Mouse (Mus musculus): ENCODE data around the gene Col25a1. TPM values are rescaled to one million over a fixed set of nuclear protein-coding genes. Genes with fewer than 3 reads are reported as not detected.

Gene Col25a1
- polyA plus RNA-seq, 1 experiment from 2014 or later = 0.59 TPM

- H3K27ac ChIP-seq (ENCODE audit: low read depth, low read length) = no peak overlapping the region
- no peak for TF ChIP-seq CTCF (IDR thresholded peaks at IDR 0.05; ENCODE audit: low read depth)
- no peak overlapping the region for H3K4me2 ChIP-seq (replicated peaks; ENCODE audit: low read depth)
- no peaks in the 10 kb centered on the region for H3K4me1 ChIP-seq (replicated peaks; ENCODE audit: control insufficient read depth, insufficient read depth, low read length)
- no peak overlapping the region for H3K4me3 ChIP-seq (ENCODE audit: low read depth, low read length)
- no peak overlapping the region for H3K9ac ChIP-seq (ENCODE audit: low read depth, low read length)
- ATAC-seq = no peak
- no peaks in the 10 kb centered on the region for H3K27me3 ChIP-seq (replicated peaks; ENCODE audit: control insufficient read depth, insufficient read depth, low read length)
- 78% methylated on average over 3 of the region's 3 CpGs for WGBS
- no peaks in the 10 kb centered on the region for H3K36me3 ChIP-seq (ENCODE audit: control insufficient read depth, insufficient read depth)
- H3K9me3 ChIP-seq (ENCODE audit: control insufficient read depth) = no peaks in the 10 kb centered on the region
Observed at GRCm38 (mm10) chr3:130153117-130153516, 21.8 kb downstream of the Col25a1 start.

DNA sequence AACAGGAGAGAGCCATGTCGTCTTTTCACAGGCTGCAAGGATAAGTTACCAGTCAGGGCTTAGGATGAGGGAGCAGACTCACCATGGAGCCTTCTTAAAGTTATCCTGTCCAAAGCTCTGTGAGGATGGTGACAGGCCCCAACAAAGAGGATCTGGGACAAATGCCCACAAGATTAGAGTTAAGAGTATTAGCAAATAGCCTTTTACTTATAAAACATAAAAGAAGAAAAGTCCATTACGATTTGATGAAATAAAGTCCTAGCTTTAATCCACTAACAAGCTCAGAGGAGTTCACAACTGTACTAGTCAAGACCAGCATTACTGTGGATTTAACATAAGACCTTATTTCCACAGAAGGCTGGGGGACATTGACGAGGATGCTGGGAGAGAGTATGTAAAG, 26.2 kb downstream of the Col25a1 start:
- Histone ChIP-seq H3K9ac (ENCODE audit: low read depth, low read length) (no peak overlapping the region), H3K4me1 (replicated peaks; ENCODE audit: control insufficient read depth, insufficient read depth, low read length) (no peaks in the 10 kb centered on the region), H3K27ac (ENCODE audit: low read depth, low read length) (no peak overlapping the region), H3K27me3 (replicated peaks; ENCODE audit: control insufficient read depth, insufficient read depth, low read length) (no peaks in the 10 kb centered on the region), H3K9me3 (ENCODE audit: control insufficient read depth) (no peaks in the 10 kb centered on the region), H3K36me3 (ENCODE audit: control insufficient read depth, insufficient read depth) (no peaks in the 10 kb centered on the region), H3K4me3 (ENCODE audit: low read depth, low read length) (no peak overlapping the region), H3K4me2 (replicated peaks; ENCODE audit: low read depth) (no peak overlapping the region)
- no peak for ATAC-seq
- 66% methylated on average over 3 of the region's 3 CpGs for WGBS
- no peak for TF ChIP-seq CTCF (IDR thresholded peaks at IDR 0.05; ENCODE audit: low read depth)

DNA sequence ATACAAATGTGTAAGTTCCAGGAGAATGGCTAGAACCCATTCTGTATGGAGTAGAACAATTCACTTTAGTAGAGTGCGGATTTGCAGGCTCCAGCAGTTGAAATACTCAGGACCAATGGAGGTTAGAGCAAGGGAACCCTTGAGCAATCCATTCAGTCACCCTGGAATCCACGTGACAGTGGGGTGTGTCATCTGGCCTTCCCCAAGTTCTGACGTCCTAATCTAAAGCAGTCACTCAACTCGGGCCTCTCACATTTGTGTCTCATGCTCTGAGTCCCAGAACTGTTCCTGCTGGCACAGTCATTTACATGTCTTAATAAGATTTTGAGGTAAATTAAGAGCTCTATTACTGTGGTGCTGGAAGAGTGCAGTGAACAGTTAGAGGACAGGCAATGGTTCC, 28.6 kb downstream of the Col25a1 start:
- no peak overlapping the region for H3K4me2 ChIP-seq (replicated peaks; ENCODE audit: low read depth)
- no peak overlapping the region for H3K4me3 ChIP-seq (ENCODE audit: low read depth, low read length)
- 49% methylated on average over 4 of the region's 4 CpGs for WGBS
- H3K36me3 ChIP-seq (ENCODE audit: control insufficient read depth, insufficient read depth) = no peaks in the 10 kb centered on the region
- no peaks in the 10 kb centered on the region for H3K27me3 ChIP-seq (replicated peaks; ENCODE audit: control insufficient read depth, insufficient read depth, low read length)
- no peak for ATAC-seq
- H3K9ac ChIP-seq (ENCODE audit: low read depth, low read length) = no peak overlapping the region
- no peak for TF ChIP-seq CTCF (IDR thresholded peaks at IDR 0.05; ENCODE audit: low read depth)
- H3K27ac ChIP-seq (ENCODE audit: low read depth, low read length) = no peak overlapping the region
- no peaks in the 10 kb centered on the region for H3K4me1 ChIP-seq (replicated peaks; ENCODE audit: control insufficient read depth, insufficient read depth, low read length)
- no peaks in the 10 kb centered on the region for H3K9me3 ChIP-seq (ENCODE audit: control insufficient read depth)

DNA sequence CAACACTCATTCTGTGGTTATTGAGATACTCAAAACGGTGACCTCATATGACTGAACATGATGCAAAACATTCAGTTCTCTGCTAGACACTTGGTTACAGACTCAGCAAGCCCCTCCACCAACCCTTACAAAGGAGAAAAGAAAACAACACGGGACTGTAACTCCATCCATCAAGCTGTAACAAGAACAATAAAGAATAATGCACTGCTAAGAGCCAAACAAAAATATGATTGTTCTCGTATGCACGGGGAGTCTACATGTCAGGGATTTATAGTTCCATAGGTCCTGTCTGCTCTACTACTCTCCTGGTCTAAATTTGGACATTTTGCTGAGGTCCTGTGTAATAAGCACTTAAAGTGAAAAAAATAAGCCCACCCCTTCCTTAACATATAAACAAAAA, 29.6 kb downstream of the Col25a1 start:
- no peak overlapping the region for H3K4me3 ChIP-seq (ENCODE audit: low read depth, low read length)
- H3K9ac ChIP-seq (ENCODE audit: low read depth, low read length) = no peak overlapping the region
- H3K27me3 ChIP-seq (replicated peaks; ENCODE audit: control insufficient read depth, insufficient read depth, low read length) = no peaks in the 10 kb centered on the region
- no peaks in the 10 kb centered on the region for H3K9me3 ChIP-seq (ENCODE audit: control insufficient read depth)
- no peaks in the 10 kb centered on the region for H3K36me3 ChIP-seq (ENCODE audit: control insufficient read depth, insufficient read depth)
- no peak overlapping the region for H3K4me2 ChIP-seq (replicated peaks; ENCODE audit: low read depth)
- H3K27ac ChIP-seq (ENCODE audit: low read depth, low read length) = no peak overlapping the region
- H3K4me1 ChIP-seq (replicated peaks; ENCODE audit: control insufficient read depth, insufficient read depth, low read length) = no peaks in the 10 kb centered on the region
- TF ChIP-seq CTCF (IDR thresholded peaks at IDR 0.05; ENCODE audit: low read depth) = no peak
- 65% methylated on average over 4 of the region's 4 CpGs for WGBS
- no peak for ATAC-seq

- Histone ChIP-seq H3K9ac (ENCODE audit: low read depth, low read length) (no peak overlapping the region), H3K9me3 (ENCODE audit: control insufficient read depth) (no peaks in the 10 kb centered on the region), H3K27ac (ENCODE audit: low read depth, low read length) (no peak overlapping the region), H3K4me1 (replicated peaks; ENCODE audit: control insufficient read depth, insufficient read depth, low read length) (no peaks in the 10 kb centered on the region), H3K27me3 (replicated peaks; ENCODE audit: control insufficient read depth, insufficient read depth, low read length) (no peaks in the 10 kb centered on the region), H3K4me3 (ENCODE audit: low read depth, low read length) (no peak overlapping the region), H3K4me2 (replicated peaks; ENCODE audit: low read depth) (no peak overlapping the region), H3K36me3 (ENCODE audit: control insufficient read depth, insufficient read depth) (no peaks in the 10 kb centered on the region)
- no peak for TF ChIP-seq CTCF (IDR thresholded peaks at IDR 0.05; ENCODE audit: low read depth)
- no peak for ATAC-seq
- WGBS = 58% methylated on average over 13 of the region's 13 CpGs
Observed at GRCm38 (mm10) chr3:130161323-130161917, 30.1 kb downstream of the Col25a1 start.

DNA sequence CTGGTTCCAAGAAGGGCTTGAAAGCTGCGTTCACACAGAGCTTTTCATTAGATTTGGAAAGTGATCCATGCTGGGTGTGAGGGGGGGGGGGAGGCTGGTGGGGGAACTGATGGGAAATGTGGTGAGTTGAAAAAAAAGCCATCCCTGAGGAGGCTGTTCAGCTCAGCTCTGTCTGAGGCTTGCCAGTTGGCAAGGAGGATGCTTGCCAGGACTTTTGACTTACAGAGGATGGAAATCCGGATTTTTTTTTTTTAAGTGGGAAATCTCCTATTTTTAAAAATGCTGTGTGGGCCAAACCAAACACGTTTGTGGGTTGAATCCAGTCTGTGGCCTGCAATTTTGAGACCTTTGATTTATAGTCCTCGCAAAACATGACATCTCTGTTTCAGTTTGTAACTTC, 35.6 kb downstream of the Col25a1 start:
- Histone ChIP-seq H3K27ac (ENCODE audit: low read depth, low read length) (no peak overlapping the region), H3K9ac (ENCODE audit: low read depth, low read length) (no peak overlapping the region), H3K9me3 (ENCODE audit: control insufficient read depth) (no peaks in the 10 kb centered on the region), H3K27me3 (replicated peaks; ENCODE audit: control insufficient read depth, insufficient read depth, low read length) (no peaks in the 10 kb centered on the region), H3K4me2 (replicated peaks; ENCODE audit: low read depth) (no peak overlapping the region), H3K36me3 (ENCODE audit: control insufficient read depth, insufficient read depth) (no peaks in the 10 kb centered on the region), H3K4me1 (replicated peaks; ENCODE audit: control insufficient read depth, insufficient read depth, low read length) (no peaks in the 10 kb centered on the region), H3K4me3 (ENCODE audit: low read depth, low read length) (no peak overlapping the region)
- WGBS = 67% methylated on average over 4 of the region's 4 CpGs
- ATAC-seq = no peak
- TF ChIP-seq CTCF (IDR thresholded peaks at IDR 0.05; ENCODE audit: low read depth) = no peak

GRCm38 (mm10) chr3:130172764-130173163, 41.5 kb downstream of the Col25a1 start:
- WGBS = 73% methylated on average over 17 of the region's 17 CpGs
- no peak overlapping the region for H3K9ac ChIP-seq (ENCODE audit: low read depth, low read length)
- H3K9me3 ChIP-seq (ENCODE audit: control insufficient read depth) = no peaks in the 10 kb centered on the region
- ATAC-seq = no peak
- no peak overlapping the region for H3K4me2 ChIP-seq (replicated peaks; ENCODE audit: low read depth)
- no peak for TF ChIP-seq CTCF (IDR thresholded peaks at IDR 0.05; ENCODE audit: low read depth)
- H3K4me3 ChIP-seq (ENCODE audit: low read depth, low read length) = no peak overlapping the region
- no peaks in the 10 kb centered on the region for H3K27me3 ChIP-seq (replicated peaks; ENCODE audit: control insufficient read depth, insufficient read depth, low read length)
- H3K27ac ChIP-seq (ENCODE audit: low read depth, low read length) = no peak overlapping the region
- no peaks in the 10 kb centered on the region for H3K4me1 ChIP-seq (replicated peaks; ENCODE audit: control insufficient read depth, insufficient read depth, low read length)
- H3K36me3 ChIP-seq (ENCODE audit: control insufficient read depth, insufficient read depth) = no peaks in the 10 kb centered on the region

Measured in intestine, postnatal 0 days (tissue).